Comparison of ENCODE assay signal across 23 mouse cellular contexts in genomic region chr11:22372609-22373289, GRCm38 (mm10). TPM values are rescaled to one million over a fixed set of nuclear protein-coding genes. Genes with fewer than 3 reads are reported as not detected.
DNase-seq lines count a peak whose midpoint lies in the region; ATAC-seq lines count a peak whose summit lies in the region.
"Had no signal": no experiment of that assay in that cellular context is flagged by ENCODE, and none has a peak within 500 bp of the region (broad histone marks: within the 10 kb centered on the region; RNA-seq: fewer than 3 reads in every experiment).

No protein-coding gene starts in this region.

- H3K9ac ChIP-seq in embryonic facial prominence, embryonic 11.5 days (replicated peaks; ENCODE audit: low read length), result no peak overlapping the region
- no peak overlapping the region for H3K9ac ChIP-seq in liver, embryonic 15.5 days
- H3K9ac ChIP-seq: forebrain, embryonic 12.5 days; heart, embryonic 15.5 days; lung, embryonic 15.5 days; stomach, embryonic 15.5 days had no signal

- ATAC-seq in megakaryocyte, adult 5-6 weeks (ENCODE audit: poor library complexity, severe bottlenecking), result no peak
- ATAC-seq in embryonic facial prominence, embryonic 11.5 days (replicated peaks; ENCODE audit: insufficient number of reproducible peaks, low FRiP score, low TSS enrichment, low read depth), result no peak
- peak; percentile 76 for ATAC-seq in liver, embryonic 15.5 days (ENCODE audit: insufficient read depth)
- ATAC-seq: activated CD4-positive, CD25-positive, alpha-beta regulatory T cell, adult 4 months had no signal

- no peaks in the 10 kb centered on the region for H3K36me3 ChIP-seq in megakaryocyte, embryonic 14.5 days (replicated peaks; ENCODE audit: low read length)
- H3K36me3 ChIP-seq in embryonic facial prominence, embryonic 11.5 days (replicated peaks; ENCODE audit: control insufficient read depth, insufficient read depth, low read depth, low read length), result no peaks in the 10 kb centered on the region
- no peaks in the 10 kb centered on the region for H3K36me3 ChIP-seq in liver, embryonic 15.5 days (replicated peaks)
- H3K36me3 ChIP-seq: forebrain, embryonic 12.5 days; heart, embryonic 15.5 days; hindbrain, embryonic 10.5 days; lung, embryonic 15.5 days; stomach, embryonic 15.5 days had no signal

- H3K4me3 ChIP-seq in megakaryocyte, embryonic 14.5 days (replicated peaks), result peak overlapping the region; percentile 74
- no peak overlapping the region for H3K4me3 ChIP-seq in embryonic facial prominence, embryonic 11.5 days (ENCODE audit: low read depth, low read length)
- H3K4me3 ChIP-seq in liver, embryonic 15.5 days (replicated peaks), result no peak overlapping the region
- H3K4me3 ChIP-seq: forebrain, embryonic 12.5 days; heart, embryonic 15.5 days; hindbrain, embryonic 10.5 days; left cerebral cortex, adult 2 months; lung, embryonic 15.5 days; stomach, embryonic 15.5 days had no signal

- peak; percentile 16 for DNase-seq in embryonic facial prominence, embryonic 11.5 days (ENCODE audit: low spot score)
- no peak for DNase-seq in layer of hippocampus, postnatal 25 days (ENCODE audit: extremely low spot score in 1 of 2, low spot score in 1 of 2)
- no peak for DNase-seq in embryo, embryonic 9.5 days (ENCODE audit: extremely low spot score)
- DNase-seq in adrenal gland, adult 2 months, result no peak
- DNase-seq: cerebellum, adult 11 months; gastrocnemius, postnatal 10 days; heart, adult 18-20 months; kidney, postnatal 10 days; left cerebral cortex, postnatal 4 days; midbrain, embryonic 14.5 days; retina, postnatal 1 day; thymus, adult 2 months had no signal

- peaks cover 3% of the 10 kb centered on the region for H3K27me3 ChIP-seq in megakaryocyte, embryonic 14.5 days (replicated peaks)
- H3K27me3 ChIP-seq in embryonic facial prominence, embryonic 11.5 days (ENCODE audit: control insufficient read depth, insufficient read depth, low read length), result no peaks in the 10 kb centered on the region
- no peaks in the 10 kb centered on the region for H3K27me3 ChIP-seq in liver, embryonic 15.5 days
- H3K27me3 ChIP-seq: forebrain, embryonic 12.5 days; heart, embryonic 15.5 days; lung, embryonic 15.5 days; stomach, embryonic 15.5 days had no signal

- peaks cover 21% of the 10 kb centered on the region for H3K4me1 ChIP-seq in megakaryocyte, embryonic 14.5 days
- no peaks in the 10 kb centered on the region for H3K4me1 ChIP-seq in embryonic facial prominence, embryonic 11.5 days (ENCODE audit: control insufficient read depth, insufficient read depth, low read length)
- H3K4me1 ChIP-seq in liver, embryonic 15.5 days (replicated peaks), result no peaks in the 10 kb centered on the region; the same call in 1 of the 2 replicates
- H3K4me1 ChIP-seq: heart, embryonic 15.5 days; hindbrain, embryonic 10.5 days; lung, embryonic 15.5 days; stomach, embryonic 15.5 days had no signal

- no peaks in the 10 kb centered on the region for H3K9me3 ChIP-seq in megakaryocyte, embryonic 14.5 days
- no peaks in the 10 kb centered on the region for H3K9me3 ChIP-seq in embryonic facial prominence, embryonic 11.5 days (replicated peaks; ENCODE audit: control insufficient read depth, low read length)
- no peaks in the 10 kb centered on the region for H3K9me3 ChIP-seq in liver, embryonic 15.5 days (replicated peaks)
- H3K9me3 ChIP-seq: forebrain, embryonic 12.5 days; heart, embryonic 15.5 days; hindbrain, embryonic 10.5 days; lung, embryonic 15.5 days; stomach, embryonic 15.5 days had no signal

- WGBS in embryonic facial prominence, embryonic 11.5 days, result 58% methylated on average over 1 of the region's 1 CpGs
- 45% methylated on average over 1 of the region's 1 CpGs for WGBS in liver, embryonic 15.5 days (ENCODE audit: insufficient replicate concordance)

- H3K27ac ChIP-seq in embryonic facial prominence, embryonic 11.5 days (replicated peaks; ENCODE audit: low read depth, low read length), result no peak overlapping the region
- H3K27ac ChIP-seq in liver, embryonic 15.5 days (replicated peaks), result peak overlapping the region; percentile 55; the same call in 1 of the 2 replicates
- H3K27ac ChIP-seq: forebrain, embryonic 12.5 days; heart, embryonic 15.5 days; hindbrain, embryonic 10.5 days; left cerebral cortex, adult 2 months; lung, embryonic 15.5 days; macrophage; stomach, embryonic 15.5 days had no signal

- no peak overlapping the region for H3K4me2 ChIP-seq in embryonic facial prominence, embryonic 11.5 days (ENCODE audit: low read depth, low read length)
- no peak overlapping the region for H3K4me2 ChIP-seq in liver, embryonic 15.5 days
- H3K4me2 ChIP-seq: forebrain, embryonic 12.5 days; heart, embryonic 15.5 days; lung, embryonic 15.5 days; stomach, embryonic 15.5 days had no signal

RNA-seq across cellular contexts. Expression of gene Ehbp1, which starts 30.7 kb away (rescaled TPM):
- 0.10 TPM in 1 of 2 replicates, not detected in the other for polyA plus RNA-seq in megakaryocyte, embryonic 14.5 days (2012; ENCODE audit: insufficient read depth, low replicate concordance)
- 2.4 and 2.6 TPM in 2 replicates for total RNA-seq in megakaryocyte, adult 5-6 weeks (2015)
- total RNA-seq in megakaryocyte, adult 5-6 weeks (2017), result 1.8 and 2.4 TPM in 2 replicates
- polyA plus RNA-seq in embryonic facial prominence, embryonic 11.5 days (2014; fragmentation: Nextera tagmentation; extraction: Ambion mirVana), result 9.9 and 12.0 TPM in 2 replicates
- 2.3 and 2.5 TPM in 2 replicates for polyA plus RNA-seq in liver, embryonic 15.5 days (2015; fragmentation: Nextera tagmentation; extraction: Ambion mirVana)
- 10 to 100 TPM; 42.3 to 47.4 TPM for total RNA-seq in layer of hippocampus, postnatal 25 days (2021)
- 10 to 100 TPM; 20.0 to 22.6 TPM for total RNA-seq in adrenal gland, adult 2 months (2021)
- 0.41 and 0.84 TPM in 2 replicates for polyA plus RNA-seq in adrenal gland, adult 2 months (2012; rRNA removed)
